Mouse (Mus musculus) liver, embryonic 13.5 days (tissue): ENCODE measurements around the gene Eif2ak1. TPM values are rescaled to one million over a fixed set of nuclear protein-coding genes. Genes with fewer than 3 reads are reported as not detected.

Experiments
- ATAC-seq: fragments of 200-750 bp; cut with Nextera tagmentation; 2 replicates; pipeline ENCODE4 v1.8.0; 2017; ENCODE audit warnings: low read depth, mild to moderate bottlenecking, moderate number of reproducible peaks, moderate library complexity
- DNase-seq: peaks from one replicate; pipeline ENCODE4 v3.0.0; 2022
- H3K27ac ChIP-seq: fragments of 300-500 bp; sonication (generic); 2 replicates; pipeline ENCODE4 v1.5.1; 2015; ENCODE audit warnings: moderate library complexity, mild to moderate bottlenecking, inconsistent platforms
- H3K27me3 ChIP-seq: fragments of 300-500 bp; sonication (generic); 2 replicates; pipeline ENCODE4 v1.6.1; 2015; ENCODE audit warnings: mild to moderate bottlenecking, inconsistent platforms
- H3K36me3 ChIP-seq: fragments of 300-500 bp; sonication (generic); 2 replicates; pipeline ENCODE4 v1.6.1; 2015; ENCODE audit warnings: mild to moderate bottlenecking, inconsistent platforms
- H3K4me1 ChIP-seq: fragments of 300-500 bp; sonication (generic); replicated peaks from 2 replicates; pipeline ENCODE4 v1.6.1; 2015; ENCODE audit warnings: inconsistent platforms
- H3K4me2 ChIP-seq: fragments of 300-500 bp; sonication (generic); 2 replicates; pipeline ENCODE4 v1.6.1; 2015; ENCODE audit warnings: inconsistent platforms, mild to moderate bottlenecking, moderate library complexity
- H3K4me3 ChIP-seq: fragments of 300-500 bp; sonication (generic); replicated peaks from 2 replicates; pipeline ENCODE4 v1.5.1; 2015; ENCODE audit warnings: mild to moderate bottlenecking, inconsistent platforms
- H3K9ac ChIP-seq: fragments of 300-500 bp; sonication (generic); 2 replicates; pipeline ENCODE4 v1.6.1; 2015; ENCODE audit warnings: mild to moderate bottlenecking, inconsistent platforms
- H3K9me3 ChIP-seq: fragments of 300-500 bp; sonication (generic); replicated peaks from 2 replicates; pipeline ENCODE4 v1.6.1; 2016; ENCODE audit warnings: inconsistent platforms
- WGBS: fragments of 180-500 bp; shearing (Covaris S2); methylation state at CpG from one replicate; pipeline ENCODE4 v1.1.7; 2015; ENCODE audit not compliant: insufficient replicate concordance; 5-methylcytosine and 5-hydroxymethylcytosine counted together
- polyA plus RNA-seq: library from polyadenylated mRNA; unstranded; fragments of >200 nt; fragmentation: Nextera tagmentation; extraction: Ambion mirVana; gene quantifications from 2 replicates; pipeline ENCODE4 v1.2.1, GENCODE M21; 2015

Eif2ak1 gene
- polyA plus RNA-seq, 1 experiment from 2014 or later = 104 TPM

DNA sequence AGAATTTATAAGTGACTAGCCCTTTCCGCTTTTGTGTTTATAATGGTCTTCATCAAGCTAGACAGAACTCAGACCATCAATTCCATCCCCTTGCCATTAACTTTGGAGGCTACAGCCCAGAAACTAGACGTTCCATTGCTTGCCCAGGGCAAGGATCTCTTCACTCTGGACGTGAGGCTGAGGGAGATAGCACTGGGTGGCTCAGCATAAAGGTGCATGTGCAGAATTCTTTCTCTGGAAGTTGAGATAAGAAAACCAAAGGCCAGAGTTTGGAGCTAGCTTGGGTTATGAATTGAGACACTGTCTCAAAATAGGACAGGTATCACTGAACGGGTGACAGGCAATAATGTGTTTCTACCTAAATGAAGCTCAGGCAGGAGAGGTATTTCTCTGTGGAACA is 86.2 kb downstream of the Eif2ak1 start:
- peak overlapping the region; percentile 30 for H3K9ac ChIP-seq
- peak; percentile 73 for ATAC-seq
- no peaks in the 10 kb centered on the region for H3K27me3 ChIP-seq
- peaks cover 86% of the 10 kb centered on the region for H3K36me3 ChIP-seq
- no peaks in the 10 kb centered on the region for H3K9me3 ChIP-seq
- peak overlapping the region; percentile 50 for H3K27ac ChIP-seq
- H3K4me1 ChIP-seq = peaks cover 49% of the 10 kb centered on the region
- peak; percentile 34 for DNase-seq
- H3K4me2 ChIP-seq = no peak overlapping the region
- WGBS = 34% methylated on average over 4 of the region's 4 CpGs
- H3K4me3 ChIP-seq = no peak overlapping the region

DNA sequence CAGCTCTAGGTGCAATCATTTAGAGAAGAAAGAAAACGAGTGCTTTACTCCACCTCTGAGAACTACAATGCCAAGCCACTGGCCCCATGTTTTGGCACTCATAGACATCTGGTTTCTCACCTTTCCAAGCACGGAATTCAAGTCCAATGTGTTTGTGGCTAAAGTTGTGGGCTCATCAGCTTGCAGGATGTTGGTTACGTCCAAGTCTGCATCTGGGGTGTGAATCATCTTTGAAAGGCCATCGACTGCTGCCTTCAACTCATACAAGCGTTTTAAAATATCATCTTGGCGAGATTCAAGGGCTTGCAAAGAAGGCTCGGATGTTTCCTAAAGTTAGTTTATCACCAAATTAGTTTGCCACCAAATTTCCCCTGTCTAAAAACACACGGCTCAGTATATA is 88.8 kb downstream of the Eif2ak1 start:
- Histone ChIP-seq H3K9ac (no peak overlapping the region), H3K27me3 (no peaks in the 10 kb centered on the region), H3K4me2 (no peak overlapping the region), H3K27ac (no peak overlapping the region), H3K4me3 (no peak overlapping the region), H3K9me3 (no peaks in the 10 kb centered on the region), H3K4me1 (peaks cover 60% of the 10 kb centered on the region), H3K36me3 (peaks cover 60% of the 10 kb centered on the region)
- no peak for DNase-seq
- 82% methylated on average over 8 of the region's 8 CpGs for WGBS
- no peak for ATAC-seq

DNA sequence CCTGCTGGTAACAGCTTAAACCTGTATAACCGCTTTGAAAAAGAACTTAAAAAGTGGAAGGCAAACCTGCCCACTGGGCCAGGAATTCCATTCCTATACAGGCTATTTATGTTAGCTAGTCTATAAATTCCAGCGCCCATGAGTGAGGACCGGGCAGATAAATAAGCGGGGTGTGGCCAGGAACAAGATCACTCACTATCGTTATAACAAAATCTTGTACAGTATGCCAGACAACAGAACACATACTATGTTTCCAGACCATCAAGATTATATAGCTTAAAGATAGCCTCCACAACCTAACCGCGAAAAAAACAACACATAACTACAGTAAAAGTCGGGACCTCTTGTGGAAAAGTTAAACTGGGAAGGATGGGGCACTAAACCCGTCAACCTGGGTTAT is 91.3 kb downstream of the Eif2ak1 start:
- H3K4me2 ChIP-seq = peak overlapping the region; percentile 91
- ATAC-seq = peak; percentile 44
- peak overlapping the region; percentile 76 for H3K4me3 ChIP-seq
- DNase-seq = peak; percentile 28
- peaks cover 50% of the 10 kb centered on the region for H3K4me1 ChIP-seq
- H3K9ac ChIP-seq = peak overlapping the region; percentile 82
- H3K9me3 ChIP-seq = no peaks in the 10 kb centered on the region
- 2% methylated on average over 9 of the region's 9 CpGs for WGBS
- H3K36me3 ChIP-seq = peaks cover 43% of the 10 kb centered on the region
- H3K27ac ChIP-seq = peak overlapping the region; percentile 97
- H3K27me3 ChIP-seq = no peaks in the 10 kb centered on the region

DNA sequence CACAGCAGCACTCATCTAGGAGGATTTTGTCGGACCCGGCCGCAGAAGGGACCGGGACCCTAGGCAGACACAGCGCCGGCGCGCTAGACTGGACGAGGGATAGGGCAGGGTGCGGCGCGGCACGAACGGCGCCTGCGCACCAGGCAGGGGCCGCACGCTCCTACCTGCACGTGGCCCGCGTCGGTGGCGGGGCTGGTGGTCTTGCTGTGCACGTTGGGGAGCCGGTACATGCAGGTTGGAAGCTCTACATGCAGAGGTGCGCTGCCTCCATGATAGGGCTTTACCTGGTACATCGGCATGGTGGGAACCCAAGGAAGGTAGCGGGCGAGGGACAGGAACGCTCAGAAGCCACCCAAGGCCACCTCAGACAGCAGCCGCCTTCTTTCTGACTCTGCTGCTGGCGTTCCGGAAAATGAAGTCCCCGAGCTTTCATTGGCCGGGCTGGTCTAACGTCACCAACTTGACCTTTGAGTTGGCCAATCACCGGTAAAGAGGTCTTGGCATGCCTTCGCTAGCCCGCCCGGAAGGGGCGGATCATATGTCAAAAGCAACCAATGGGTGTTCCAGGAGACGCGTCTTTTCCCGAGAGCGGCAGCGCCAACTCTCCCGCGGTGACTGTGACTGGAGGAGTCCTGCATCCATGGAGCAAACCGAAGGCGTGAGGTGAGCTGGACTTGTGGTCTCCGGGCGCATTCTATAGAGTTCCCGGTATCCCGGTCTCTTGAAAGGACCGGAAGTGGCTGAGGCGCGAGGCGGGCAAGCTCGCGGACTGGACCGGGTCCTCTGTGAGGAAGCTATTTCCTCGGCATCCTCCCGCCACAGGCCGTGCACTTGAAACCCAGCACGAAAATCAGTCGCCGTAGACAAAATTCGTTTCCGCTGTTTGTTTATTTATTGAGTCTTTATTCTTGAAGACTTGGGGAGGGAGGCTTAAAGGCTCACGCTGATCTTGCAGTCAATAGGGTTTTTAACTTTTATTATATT is 92.1 kb downstream of the Eif2ak1 start, which contains the start of the genes Aimp2 and Pms2:
Gene Aimp2 (minus strand): TSS at position 431 of the 984 bp plus-strand sequence.
Gene Pms2 (plus strand): TSS at position 548 of the 984 bp plus-strand sequence.
- Histone ChIP-seq H3K27ac (peak within 1 kb of the TSS; percentile 97), H3K9me3 (no peaks in the 10 kb centered on the region), H3K4me2 (peak within 1 kb of the TSS; percentile 91), H3K4me1 (peaks cover 42% of the 10 kb centered on the region), H3K4me3 (peak within 1 kb of the TSS; percentile 76), H3K9ac (peak within 1 kb of the TSS; percentile 82), H3K27me3 (no peaks in the 10 kb centered on the region), H3K36me3 (peaks cover 40% of the 10 kb centered on the region)
- peak; percentile 96 for DNase-seq
- WGBS = under 1% methylated on average over 70 of the region's 70 CpGs
- ATAC-seq = peak; percentile 94

DNA sequence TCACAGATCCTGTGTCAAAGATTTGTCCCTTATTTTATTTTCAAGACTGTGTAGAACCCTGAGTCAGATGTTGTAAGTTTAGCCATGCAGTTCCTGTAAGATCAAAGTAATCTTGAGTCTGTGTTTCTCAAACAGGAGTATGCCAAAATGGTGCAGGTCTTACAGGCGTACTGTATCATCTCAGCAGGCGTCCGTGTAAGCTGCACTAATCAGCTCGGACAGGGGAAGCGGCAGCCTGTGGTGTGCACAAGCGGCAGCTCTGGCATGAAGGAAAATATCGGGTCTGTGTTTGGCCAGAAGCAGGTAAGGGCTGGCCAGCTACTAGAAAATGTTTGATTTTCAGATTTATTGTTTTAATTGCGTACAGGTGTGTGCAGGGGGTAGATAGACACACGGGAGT is 98.6 kb downstream of the Eif2ak1 start:
- ATAC-seq (no peak), DNase-seq (no peak)
- H3K27me3 ChIP-seq = no peaks in the 10 kb centered on the region
- peaks cover 10% of the 10 kb centered on the region for H3K4me1 ChIP-seq
- 89% methylated on average over 9 of the region's 9 CpGs for WGBS
- no peak overlapping the region for H3K4me3 ChIP-seq
- H3K4me2 ChIP-seq = no peak overlapping the region
- H3K36me3 ChIP-seq = peaks cover 68% of the 10 kb centered on the region
- H3K9me3 ChIP-seq = no peaks in the 10 kb centered on the region
- H3K27ac ChIP-seq = no peak overlapping the region
- H3K9ac ChIP-seq = no peak overlapping the region

DNA sequence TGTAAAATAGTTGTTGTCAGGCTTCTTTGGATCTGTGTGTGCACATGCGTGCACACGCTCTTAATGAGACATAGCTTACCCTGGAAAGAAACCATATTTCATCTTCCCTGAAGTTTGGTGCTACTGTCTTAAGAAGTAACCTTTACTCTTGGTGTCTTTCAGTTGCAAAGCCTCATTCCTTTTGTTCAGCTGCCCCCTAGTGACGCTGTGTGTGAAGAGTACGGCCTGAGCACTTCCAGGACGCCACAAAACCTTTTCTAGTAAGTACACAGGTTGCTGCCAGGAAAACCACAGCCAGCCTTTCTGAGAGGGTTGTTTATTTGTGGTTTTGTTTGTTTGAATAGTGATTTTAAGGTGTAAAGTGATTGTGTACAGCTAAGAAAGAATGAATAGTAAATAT is 99.8 kb downstream of the Eif2ak1 start:
- no peak for ATAC-seq

DNA sequence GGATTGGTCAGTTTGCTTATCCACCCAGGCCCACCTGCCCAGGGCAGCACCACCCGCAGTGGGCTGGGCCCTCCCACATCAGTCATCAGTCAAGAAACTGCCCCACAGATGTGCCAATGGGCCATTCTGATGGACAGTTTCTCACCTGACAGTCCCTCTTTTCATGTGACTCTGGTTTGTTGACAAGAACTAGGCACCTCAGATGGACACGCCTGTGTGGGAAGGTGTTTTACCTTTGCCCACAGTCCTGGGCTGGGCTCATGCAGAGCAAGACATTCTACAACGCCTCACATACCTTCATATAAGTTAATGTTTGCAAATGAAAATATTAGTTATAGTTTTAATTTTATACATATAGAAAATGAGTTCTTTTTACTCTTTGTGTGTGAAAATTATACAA is 100.5 kb downstream of the Eif2ak1 start:
- no peak overlapping the region for H3K4me3 ChIP-seq
- H3K4me2 ChIP-seq = no peak overlapping the region
- DNase-seq = no peak
- H3K9me3 ChIP-seq = no peaks in the 10 kb centered on the region
- ATAC-seq = no peak
- H3K27me3 ChIP-seq = no peaks in the 10 kb centered on the region
- no peak overlapping the region for H3K9ac ChIP-seq
- H3K4me1 ChIP-seq = no peaks in the 10 kb centered on the region
- 87% methylated on average over 3 of the region's 3 CpGs for WGBS
- no peak overlapping the region for H3K27ac ChIP-seq
- peaks cover 81% of the 10 kb centered on the region for H3K36me3 ChIP-seq

More for the DNA sequence above, 99.8 kb downstream of the Eif2ak1 start:
- Histone ChIP-seq H3K27me3 (no peaks in the 10 kb centered on the region), H3K36me3 (peaks cover 76% of the 10 kb centered on the region), H3K9ac (no peak overlapping the region), H3K27ac (no peak overlapping the region), H3K4me2 (no peak overlapping the region), H3K4me3 (no peak overlapping the region), H3K9me3 (no peaks in the 10 kb centered on the region), H3K4me1 (0 out of 2 replicates have a peak, but pooled peaks cover 2% of the 10 kb centered on the region)
- peak; percentile 54 for DNase-seq
- 64% methylated on average over 5 of the region's 5 CpGs for WGBS

DNA sequence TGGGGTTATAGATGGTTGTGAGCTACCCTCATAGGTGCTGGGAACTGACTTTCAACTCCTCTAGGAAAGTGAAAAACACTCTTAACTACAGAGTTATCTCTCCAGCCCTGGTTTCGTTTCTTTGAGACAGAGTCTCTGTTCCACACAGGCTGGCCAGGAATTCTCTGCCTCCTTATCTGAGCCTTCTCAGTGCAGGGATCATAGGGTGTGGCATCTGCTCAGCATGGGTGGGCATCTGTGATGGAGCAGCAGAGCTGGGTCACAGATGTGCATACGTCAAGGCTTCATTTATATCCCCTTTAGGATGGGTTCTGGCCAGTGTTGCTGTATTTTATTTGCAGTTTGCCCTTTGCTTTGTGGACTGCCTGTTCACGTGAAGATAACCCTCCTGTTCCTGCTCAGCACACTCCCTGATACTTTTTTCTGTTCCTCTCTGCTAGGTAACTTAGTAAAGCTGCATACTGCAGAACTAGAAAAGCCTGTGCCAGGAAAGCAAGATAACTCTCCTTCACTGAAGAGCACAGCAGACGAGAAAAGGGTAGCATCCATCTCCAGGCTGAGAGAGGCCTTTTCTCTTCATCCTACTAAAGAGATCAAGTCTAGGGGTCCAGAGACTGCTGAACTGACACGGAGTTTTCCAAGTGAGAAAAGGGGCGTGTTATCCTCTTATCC is 107.3 kb downstream of the Eif2ak1 start:
- Histone ChIP-seq H3K4me2 (peak overlapping the region; percentile 51), H3K9ac (peak overlapping the region; percentile 55), H3K27me3 (no peaks in the 10 kb centered on the region), H3K36me3 (peaks cover 88% of the 10 kb centered on the region), H3K4me1 (peaks cover 28% of the 10 kb centered on the region), H3K4me3 (peak overlapping the region; percentile 12; the same call in 1 of the 2 replicates), H3K9me3 (no peaks in the 10 kb centered on the region), H3K27ac (peak overlapping the region; percentile 91)
- DNase-seq (peak; percentile 74), ATAC-seq (peak; percentile 100)
- WGBS = 42% methylated on average over 6 of the region's 6 CpGs

DNA sequence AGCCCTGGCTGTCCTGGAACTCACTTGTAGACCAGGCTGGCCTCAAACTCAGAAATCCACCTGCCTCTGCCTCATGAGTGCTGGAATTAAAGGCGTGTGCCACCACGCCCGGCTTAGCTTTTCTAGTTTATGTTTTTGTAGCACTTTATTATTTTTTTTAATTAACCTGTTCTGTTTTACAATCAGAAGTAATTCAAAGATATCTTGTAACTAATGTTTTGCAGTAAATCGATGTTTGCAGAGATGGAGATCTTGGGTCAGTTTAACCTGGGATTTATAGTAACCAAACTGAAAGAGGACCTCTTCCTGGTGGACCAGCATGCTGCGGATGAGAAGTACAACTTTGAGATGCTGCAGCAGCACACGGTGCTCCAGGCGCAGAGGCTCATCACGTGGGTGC is 110.3 kb downstream of the Eif2ak1 start, which contains the start of gene Gm42421:
Gene Gm42421 (plus strand): TSS at position 301 of the 400 bp plus-strand sequence.
- 90% methylated on average over 8 of the region's 8 CpGs for WGBS

DNA sequence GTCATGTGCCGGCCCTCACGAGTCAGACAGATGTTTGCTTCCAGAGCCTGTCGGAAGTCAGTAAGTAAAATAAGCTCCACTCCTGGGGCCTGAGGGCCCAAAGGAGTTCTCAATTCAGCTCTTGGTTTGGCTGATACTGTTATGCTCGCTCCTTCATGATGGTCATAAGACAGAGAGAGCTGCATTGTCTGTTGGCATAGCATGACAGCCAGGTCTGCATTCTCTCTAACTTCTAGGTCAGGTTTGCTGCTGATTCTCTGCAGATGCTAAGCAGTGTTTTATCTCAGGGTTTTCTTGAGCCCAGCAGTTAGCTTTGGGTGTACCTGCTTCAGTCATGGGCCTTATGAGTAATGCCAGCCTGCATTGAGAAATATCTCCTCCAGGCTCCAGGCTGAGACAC is 111.7 kb downstream of the Eif2ak1 start:
- no peak overlapping the region for H3K9ac ChIP-seq
- ATAC-seq (no peak), DNase-seq (no peak)
- H3K36me3 ChIP-seq = peaks cover 77% of the 10 kb centered on the region
- H3K27ac ChIP-seq = no peak overlapping the region
- WGBS = 88% methylated on average over 4 of the region's 4 CpGs
- no peaks in the 10 kb centered on the region for H3K27me3 ChIP-seq
- no peaks in the 10 kb centered on the region for H3K9me3 ChIP-seq
- no peak overlapping the region for H3K4me2 ChIP-seq
- H3K4me1 ChIP-seq = peaks cover 19% of the 10 kb centered on the region
- H3K4me3 ChIP-seq = no peak overlapping the region

More for the DNA sequence above, 110.3 kb downstream of the Eif2ak1 start, which contains the start of gene Gm42421:
- ATAC-seq = no peak
- H3K36me3 ChIP-seq = peaks cover 90% of the 10 kb centered on the region
- H3K4me3 ChIP-seq = no peak within 1 kb of the TSS
- no peak within 1 kb of the TSS for H3K27ac ChIP-seq
- DNase-seq = no peak
- H3K4me2 ChIP-seq = no peak within 1 kb of the TSS
- peaks cover 28% of the 10 kb centered on the region for H3K4me1 ChIP-seq
- no peaks in the 10 kb centered on the region for H3K9me3 ChIP-seq
- H3K9ac ChIP-seq = no peak within 1 kb of the TSS
- no peaks in the 10 kb centered on the region for H3K27me3 ChIP-seq

DNA sequence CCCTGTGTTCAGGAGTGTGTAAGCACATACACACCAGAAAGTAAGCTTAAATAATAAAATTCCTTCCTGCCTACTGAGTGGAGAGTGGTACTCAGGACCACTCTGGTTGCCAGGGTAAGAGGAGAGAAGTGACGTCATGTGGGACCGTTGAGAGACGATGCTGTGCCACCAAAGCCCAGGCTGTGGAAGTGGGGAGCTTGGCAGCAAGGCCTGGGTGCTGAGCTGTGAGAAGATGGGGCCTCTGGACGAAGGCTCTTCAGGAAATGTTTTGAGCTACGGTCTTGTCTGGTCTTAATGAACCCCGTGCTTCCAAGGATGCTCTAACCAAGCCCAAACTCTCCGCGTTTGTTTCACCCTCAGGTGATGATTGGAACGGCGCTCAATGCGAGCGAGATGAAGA is 113.1 kb downstream of the Eif2ak1 start:
- Histone ChIP-seq H3K4me3 (no peak overlapping the region), H3K36me3 (peaks cover 65% of the 10 kb centered on the region), H3K4me1 (peaks cover 5% of the 10 kb centered on the region), H3K27ac (no peak overlapping the region), H3K9me3 (no peaks in the 10 kb centered on the region), H3K4me2 (no peak overlapping the region), H3K27me3 (no peaks in the 10 kb centered on the region), H3K9ac (no peak overlapping the region)
- 91% methylated on average over 12 of the region's 12 CpGs for WGBS
- DNase-seq = no peak
- no peak for ATAC-seq
